Mouse (Mus musculus): ENCODE measurements around the gene Txlna.
A peak's percentile ranks its signal among the peaks of the same experiment; 100 is the strongest.

Txlna gene

DNA sequence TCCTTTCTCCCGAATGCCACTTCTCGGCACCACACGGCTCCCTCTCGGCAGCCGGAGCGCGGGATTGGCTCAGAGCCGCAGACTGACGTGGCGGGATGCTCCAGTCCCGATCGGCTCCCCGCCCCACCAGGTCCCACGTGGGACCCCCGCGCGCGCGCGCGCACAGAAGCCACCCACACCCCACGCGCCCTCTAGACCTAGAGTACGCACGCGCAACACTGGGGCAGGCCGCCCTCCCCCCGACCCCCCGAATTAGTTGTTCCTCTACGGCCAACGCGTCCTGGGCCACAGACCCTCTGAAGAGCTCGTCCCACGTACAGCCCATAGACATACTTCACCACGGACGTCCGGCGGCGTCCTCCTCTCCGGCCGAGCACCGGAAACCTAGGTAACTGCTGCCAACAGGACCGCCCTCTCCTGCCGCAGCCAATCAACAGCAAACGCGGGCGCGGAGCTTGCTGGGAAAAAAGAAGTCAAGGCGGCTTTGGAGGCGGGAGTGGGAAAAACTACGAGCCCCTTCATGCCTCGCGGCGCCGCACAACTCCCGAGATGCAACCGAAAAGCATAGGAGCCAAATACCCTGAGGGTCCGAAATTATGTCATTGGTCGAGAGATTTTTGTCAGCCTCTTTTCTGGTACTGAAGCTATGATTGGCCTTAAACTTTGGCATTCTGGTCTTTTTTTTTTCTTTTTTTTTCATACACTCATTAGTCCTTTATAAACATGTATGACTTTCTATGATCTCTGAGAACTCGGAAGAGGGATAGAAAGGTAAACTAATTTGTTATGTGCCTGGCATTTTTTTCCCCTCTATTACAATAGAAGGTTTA is at the start of gene Txlna:
Gene Txlna, minus strand, starts transcription at position 428 of the 830 bp plus-strand sequence.
- peak; percentile 95 to 96 for DNase-seq (ENCODE audit: low spot score in 2 of 2)

DNA sequence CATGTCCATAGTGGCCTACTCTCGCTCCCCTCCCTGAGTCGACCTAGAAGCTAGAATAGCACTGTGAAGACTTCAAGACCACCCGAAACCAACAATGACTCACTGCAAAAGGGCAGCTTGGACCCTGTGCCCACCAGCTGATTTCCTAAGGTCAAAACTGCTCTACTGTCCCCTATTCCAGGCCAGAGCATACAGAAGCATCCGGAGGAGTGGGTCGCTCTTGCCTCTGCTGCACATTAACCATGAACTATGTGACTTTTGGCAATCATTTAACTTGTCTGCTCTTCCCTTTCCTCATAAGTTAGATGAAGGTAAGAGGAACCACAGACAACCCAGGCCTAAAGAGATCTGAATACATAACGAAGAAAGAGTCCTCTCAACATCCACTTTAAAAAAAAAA is 43.7 kb upstream of the Txlna start:
- no peak for DNase-seq (ENCODE audit: low spot score in 2 of 2)

DNA sequence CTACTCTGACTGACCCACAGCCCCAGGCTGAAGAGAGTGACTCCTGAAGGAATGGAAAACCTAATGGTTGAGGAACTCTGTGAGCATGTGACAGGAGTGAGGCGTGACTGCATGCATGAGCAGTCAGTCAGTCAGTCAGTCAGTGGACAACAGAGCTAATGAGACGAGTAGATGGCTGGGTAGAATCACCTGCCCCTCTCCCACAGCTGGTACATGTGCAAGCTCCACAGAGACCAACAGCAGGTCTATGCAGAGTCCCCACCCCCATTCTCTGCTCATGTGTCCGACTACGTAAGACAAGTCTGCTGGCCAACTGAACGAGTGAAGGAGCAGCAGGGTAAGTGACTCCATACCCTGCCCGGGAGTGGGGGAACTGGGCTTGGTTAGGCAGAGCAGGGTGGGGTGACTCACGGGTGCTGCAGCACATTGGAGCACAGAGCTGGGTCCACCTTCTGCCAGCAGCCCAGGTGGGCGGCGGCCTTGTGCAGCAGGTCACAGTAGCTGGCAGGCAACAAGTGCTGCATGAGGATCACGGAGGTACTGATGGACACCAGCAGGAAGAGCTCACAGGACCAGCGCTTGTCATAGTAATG is 43.1 kb upstream of the Txlna start:
- no peak for DNase-seq (ENCODE audit: low spot score in 2 of 2)

DNA sequence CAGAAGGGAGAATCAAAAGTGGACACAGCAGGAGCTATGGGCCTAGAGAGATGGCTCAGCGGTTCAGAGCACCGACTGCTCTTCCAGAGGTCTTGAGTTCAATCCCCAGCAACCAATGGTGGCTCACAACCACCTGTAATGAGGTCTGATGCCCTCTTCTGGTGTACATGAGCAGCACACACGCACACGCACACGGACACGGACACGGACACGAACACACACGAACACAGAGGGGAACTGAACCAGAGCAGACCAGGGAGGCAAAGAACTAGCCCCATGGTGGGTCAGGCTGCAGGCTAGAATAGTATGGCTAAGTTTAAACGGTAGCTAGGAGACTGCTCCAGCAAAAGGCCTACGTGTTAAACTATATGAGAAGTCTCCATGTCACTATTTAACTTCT is 41.0 kb upstream of the Txlna start:
- DNase-seq (ENCODE audit: low spot score in 2 of 2) = no peak

DNA sequence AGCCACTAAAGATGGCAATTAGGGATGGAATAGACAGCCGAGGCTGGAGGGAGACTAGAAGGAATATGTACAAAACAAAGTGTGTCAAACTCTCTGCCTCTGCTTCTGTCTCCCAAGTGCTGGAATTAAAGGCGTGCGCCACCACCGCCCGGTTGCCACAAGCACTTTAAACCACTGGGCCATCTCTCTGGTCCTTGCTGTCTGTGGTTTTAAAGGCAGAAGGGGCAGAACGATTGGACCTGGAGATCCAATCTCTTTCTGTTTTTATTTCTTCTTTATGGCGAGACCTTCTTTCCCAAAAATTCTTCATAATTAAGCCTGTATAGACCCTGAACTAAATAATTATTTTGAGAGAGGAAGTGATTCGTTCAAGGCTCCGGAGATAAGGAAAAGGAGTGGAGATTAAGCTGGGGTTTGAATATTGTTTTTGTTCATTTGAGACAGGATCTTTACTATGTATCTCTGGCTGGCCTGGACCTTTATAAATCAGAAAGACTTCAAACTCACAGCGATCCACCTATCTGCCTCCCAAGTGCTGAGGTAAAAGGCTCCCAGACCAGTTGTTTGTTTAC is 32.1 kb upstream of the Txlna start:
- no peak for DNase-seq (ENCODE audit: low spot score in 2 of 2)

DNA sequence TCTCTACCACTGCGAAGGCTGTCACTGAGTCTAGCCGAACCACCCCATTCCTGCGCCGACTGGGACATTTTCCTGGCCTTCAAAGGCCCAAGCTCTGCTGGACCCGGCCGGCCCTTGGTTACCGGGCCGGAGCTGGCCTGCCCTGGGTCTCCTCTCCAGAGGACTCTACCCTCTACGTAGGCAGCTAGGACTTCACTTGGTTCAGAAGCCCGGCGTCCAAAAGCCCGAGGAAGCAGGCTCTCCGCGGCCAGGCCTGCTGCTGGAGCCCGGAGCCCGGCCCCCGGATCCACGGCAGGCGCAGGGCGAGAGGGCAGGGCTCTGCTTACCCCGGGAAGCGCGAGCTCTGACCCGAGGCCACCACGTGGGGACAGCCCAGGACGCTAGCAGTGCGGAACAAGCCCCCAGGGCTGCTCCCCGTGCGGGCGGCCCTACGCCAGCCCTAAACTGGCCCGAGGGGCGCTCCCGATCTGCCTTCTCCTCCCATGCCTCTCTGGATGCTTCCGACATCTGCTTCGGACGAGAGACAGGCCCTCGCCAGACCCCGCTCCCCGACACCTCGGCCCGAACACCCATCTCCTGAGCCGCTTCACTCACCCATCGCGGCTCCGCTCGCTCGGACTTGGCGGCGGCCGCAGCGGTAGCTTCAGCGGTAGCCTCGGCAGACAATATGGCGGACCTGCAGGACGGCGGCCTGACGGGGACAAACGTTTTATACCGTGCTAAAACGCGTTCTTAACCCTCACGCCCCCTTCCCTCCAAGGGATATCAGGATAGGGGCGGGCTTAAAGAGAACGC is 31.4 kb upstream of the Txlna start, which contains the start of gene Kpna6:
Gene Kpna6, minus strand, starts transcription at position 685 of the 795 bp plus-strand sequence.
- DNase-seq (ENCODE audit: low spot score in 2 of 2) = peak; percentile 81 to 88

DNA sequence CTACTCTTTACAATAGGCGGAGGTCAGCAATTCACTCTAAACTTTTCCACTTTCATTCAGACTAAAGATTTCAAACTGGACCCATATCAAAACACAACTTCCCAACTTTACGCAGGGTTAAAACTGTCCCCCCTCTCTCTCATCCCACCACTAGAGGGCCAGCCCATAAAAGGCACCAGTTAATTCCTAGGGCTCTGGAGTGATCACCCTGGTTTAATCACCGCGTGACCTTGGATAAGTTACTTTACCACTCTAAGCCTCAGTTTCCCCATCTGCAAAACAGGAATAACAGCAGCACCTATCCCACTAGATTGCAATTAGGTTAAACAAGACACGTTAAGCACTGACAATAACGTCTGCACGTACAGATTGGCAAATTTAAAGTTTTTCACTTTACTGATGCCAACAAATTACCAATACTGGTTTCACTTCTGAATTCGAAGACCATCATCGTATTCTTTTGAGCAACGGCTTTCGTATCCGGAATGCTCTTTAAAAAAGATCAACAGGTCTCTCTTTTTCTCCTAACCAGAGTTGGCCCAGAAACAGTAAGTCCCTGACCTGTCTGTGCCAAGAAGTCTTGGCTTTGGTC is 30.7 kb upstream of the Txlna start:
- peak in 1 of 2 experiments; percentile 34 for DNase-seq (ENCODE audit: low spot score in 2 of 2)

DNA sequence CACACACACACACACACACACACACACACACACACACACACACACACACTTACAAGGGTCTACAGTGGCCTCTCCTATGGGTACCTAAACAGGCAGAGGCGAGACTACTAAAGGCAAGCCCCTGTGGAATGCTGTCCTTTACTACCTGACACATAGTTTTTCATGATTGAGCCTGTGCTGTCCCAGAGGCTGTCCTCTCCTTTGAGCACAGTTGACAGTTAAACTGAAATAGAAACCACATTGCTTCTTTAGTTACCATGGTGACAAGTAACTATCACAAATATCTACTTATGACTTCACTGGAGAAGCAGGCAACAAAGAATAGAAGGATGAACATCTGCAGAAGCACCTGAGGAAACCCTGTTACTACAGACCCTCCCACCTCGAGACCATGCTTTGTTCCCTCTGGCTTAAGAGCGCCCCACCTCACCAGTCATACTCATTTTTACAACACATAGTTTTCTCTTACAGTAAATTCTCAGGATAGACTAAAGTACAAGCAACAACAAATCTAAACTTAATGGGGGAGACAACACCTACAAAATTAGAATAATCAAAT is 21.5 kb upstream of the Txlna start:
- DNase-seq (ENCODE audit: low spot score in 2 of 2) = no peak

DNA sequence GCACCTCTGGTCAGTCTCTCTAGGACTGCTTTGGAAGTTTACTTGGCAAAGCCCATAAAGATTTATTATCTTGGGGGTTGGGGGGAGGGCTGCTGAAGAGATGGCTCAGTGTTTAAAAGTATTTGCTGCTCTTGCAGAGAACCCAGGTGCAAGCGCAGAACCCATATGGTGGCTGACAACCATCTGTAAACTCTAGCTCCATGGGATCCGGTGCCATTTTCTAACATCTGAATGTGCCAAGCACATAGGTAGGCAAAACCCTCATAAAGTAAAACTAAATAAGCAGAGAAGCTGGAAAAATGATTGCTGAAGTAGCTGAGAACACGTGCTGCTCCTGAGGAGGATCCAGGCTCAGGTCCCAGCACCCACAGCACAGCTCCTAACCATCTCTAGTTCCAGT is 20.7 kb upstream of the Txlna start:
- DNase-seq (ENCODE audit: low spot score in 2 of 2) = no peak

DNA sequence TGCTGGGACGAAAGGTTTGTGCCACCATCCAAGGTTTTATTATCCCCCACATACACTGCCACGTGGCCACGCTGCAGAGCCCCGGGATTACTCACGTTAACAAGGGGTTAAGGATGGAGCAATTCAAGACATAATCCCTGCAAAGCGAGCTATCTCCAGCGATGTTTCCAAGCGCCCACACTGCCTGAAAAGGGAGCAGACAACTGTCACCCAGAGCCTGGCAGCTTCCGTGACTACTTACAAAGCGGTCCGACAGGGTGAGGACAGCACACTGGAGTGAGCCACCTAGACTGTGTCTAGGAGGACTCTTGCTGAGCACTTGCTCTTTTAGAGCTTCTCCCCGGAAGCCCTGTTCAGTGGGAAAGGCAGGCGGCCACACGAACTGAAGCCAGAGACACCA is 13.9 kb upstream of the Txlna start:
- no peak for DNase-seq (ENCODE audit: low spot score in 2 of 2)

DNA sequence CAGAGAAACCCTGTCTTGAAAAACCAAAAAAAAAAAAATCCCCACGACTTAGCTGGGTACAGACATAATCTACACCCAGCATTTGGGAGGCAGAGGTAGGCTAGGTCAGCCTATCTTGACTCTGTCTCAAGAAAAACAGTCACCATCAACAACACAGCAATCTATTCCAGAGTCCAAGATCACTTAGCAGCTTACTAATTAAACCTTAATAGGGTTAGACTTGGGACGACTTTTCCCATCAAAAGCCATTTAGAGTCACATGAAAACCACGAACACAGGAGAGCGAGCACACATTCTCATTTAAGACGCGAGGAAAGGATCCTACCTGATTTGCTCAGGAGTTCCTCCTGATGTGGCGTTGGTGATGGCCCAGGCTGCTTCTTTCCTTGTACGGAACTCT is 9.5 kb upstream of the Txlna start:
- DNase-seq (ENCODE audit: low spot score in 2 of 2) = no peak

DNA sequence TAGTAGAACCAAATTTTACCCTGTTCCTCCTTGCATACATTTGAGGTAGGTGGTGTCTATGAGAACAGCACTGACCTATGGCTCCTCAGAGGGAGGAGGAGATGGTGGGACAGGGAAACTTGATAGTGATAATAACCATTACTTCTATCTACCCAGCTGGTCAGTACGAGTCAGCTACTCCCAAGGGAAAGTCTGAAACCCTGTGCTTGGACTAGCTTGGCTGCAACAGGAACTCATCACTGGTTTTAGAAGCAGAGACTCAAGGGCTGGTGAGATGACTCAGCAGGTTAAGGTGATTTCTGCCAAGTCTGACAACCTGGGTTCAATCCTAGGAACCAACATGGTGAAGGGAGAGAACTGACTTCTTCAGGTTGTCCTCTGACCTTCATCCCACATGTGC is 7.8 kb upstream of the Txlna start:
- no peak for DNase-seq (ENCODE audit: low spot score in 2 of 2)

DNA sequence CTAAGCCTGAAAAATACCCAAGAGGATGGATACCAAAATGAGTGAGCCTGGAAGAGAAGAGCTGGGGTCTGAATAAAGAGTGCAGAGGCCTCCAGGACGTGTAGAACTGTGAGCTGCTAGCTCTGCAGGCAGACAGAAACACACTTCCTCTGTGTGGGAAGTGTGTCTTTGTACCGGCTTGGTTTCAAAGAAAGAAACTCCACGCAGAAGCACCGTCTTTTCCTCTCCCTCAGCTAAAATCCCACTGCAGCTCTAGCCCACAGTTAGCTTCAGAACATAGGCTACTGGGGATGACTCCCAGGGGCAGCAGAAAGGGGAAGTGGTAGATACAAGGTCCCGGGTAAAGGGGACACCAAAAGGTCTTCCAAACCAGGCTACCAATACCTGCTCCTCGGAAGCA is 4.3 kb upstream of the Txlna start:
- DNase-seq (ENCODE audit: low spot score in 2 of 2) = no peak

DNA sequence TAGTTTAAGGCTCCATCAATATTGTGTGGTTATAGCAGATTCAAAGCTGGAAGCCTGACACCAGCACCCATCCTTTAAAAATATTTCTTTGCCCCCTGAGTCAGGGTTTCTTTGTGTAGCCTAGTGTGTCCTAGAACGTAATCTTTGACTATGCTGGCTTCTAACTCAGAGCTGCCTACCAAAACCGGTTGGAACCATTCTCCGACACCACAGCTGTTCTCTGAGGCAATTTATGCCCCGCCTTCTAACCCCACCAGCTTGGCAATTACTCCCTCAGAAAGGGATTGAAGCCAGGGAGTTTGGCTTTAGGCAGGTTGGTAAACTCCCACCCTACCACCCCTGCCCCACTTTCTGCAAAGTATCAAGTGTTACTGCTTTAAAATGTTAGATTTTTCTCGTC is 891 bp upstream of the Txlna start:
- no peak for DNase-seq (ENCODE audit: low spot score in 2 of 2)

DNA sequence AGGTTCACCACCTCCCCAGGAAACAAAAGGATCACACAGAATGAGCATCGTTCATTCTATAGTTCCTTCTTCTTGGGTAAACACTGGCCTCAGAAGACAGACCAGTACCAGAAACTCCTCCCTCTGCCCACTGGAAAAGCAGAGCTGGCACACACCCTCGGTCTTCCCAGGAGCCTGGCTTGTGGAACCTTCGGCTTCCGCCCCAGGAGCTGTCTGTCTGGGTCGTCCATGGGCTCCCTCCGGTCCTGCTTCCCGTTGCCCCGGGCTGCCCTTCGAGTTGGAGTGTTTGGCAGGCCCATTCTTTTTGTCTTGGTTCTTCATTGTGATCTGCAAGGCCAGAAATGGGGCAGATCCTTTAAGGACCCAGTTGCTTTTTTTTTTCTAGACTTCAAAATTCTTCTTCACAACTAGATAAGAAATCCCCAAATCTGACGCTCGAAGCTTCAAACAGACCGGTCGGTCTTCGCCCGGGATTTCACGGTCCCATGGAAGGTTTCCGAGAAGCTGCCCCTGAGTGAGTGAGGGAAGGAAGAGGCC is 696 bp downstream of the Txlna start:
- no peak for DNase-seq (ENCODE audit: low spot score in 2 of 2)

DNA sequence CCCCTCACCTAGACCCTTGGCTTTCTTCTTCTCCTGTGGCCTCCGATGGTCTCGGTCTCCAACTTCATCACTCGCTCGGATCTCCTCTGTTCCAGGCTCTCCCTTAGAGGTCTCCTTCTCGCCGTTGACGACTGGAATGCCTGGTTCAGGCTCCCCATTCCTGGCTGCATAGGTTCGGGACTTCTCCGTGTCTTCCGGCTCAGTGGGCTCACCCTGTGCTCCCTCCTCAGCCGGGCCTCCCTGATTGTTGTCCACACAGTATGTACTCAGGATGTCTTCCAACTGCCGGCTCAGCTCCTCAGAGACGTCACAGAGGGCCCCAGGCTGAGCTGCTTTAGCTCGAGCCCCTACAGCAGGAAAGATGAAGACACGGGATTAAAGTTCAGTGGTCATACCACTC is 1.6 kb downstream of the Txlna start:
- DNase-seq (ENCODE audit: low spot score in 2 of 2) = no peak

DNA sequence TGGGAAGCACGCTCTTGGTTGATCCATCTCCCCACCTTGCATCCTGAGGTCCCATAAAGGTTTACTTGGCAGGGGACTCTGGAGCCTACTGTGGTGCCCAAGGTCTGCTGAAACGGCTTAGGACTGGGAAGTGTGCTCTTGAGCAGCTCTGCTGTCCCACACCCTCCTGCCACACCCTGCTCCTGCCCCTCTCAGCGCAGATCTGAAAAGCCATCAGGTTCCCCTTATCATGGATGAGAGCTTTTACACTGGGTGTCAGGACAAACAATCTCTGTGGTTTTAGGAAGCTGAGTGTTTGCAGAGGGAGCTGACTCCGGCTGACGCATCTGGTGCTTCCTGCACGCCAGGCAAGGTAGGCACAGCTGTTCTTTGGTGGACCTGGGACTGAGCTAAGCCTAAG is 7.0 kb downstream of the Txlna start:
- no peak for DNase-seq (ENCODE audit: low spot score in 2 of 2)

DNA sequence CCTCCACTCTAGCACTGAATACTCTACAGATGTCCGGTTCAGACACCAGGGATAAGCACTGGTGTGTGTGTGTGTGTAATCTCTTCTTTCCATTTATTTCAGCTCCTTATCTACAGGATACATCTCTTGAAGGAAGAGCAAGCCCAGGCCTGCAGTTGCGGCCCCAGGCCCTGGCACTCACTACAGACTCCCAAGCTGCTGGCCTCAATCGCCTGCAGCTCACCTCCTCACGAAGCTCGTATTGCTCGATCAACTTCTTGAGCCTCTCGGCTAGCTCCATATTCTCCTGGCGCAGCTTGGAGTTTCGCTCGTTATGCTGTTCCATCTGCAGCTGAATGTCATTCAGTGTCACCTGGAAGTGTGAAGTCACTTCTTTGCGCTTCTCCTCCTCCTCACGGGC is 9.0 kb downstream of the Txlna start:
- no peak for DNase-seq (ENCODE audit: low spot score in 2 of 2)

DNA sequence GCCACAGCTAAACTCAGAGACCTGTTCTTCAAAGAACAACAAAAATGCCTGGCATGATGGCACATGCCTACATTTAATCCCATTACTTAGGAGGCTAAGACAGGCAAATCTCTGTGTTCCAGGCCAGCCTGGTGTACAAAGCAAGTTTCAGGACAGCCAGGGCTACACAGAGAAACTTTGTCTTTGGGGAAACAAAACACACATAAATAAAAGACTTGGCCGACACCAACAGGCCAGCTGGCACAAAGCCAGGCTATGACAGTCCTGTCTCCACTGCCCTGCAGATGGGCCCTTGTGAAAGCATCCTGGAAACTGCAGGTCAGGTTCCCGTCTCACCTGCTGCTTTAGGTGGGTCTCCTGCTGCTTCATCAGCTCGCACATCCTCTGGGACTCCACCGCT is 9.9 kb downstream of the Txlna start:
- no peak for DNase-seq (ENCODE audit: low spot score in 2 of 2)

DNA sequence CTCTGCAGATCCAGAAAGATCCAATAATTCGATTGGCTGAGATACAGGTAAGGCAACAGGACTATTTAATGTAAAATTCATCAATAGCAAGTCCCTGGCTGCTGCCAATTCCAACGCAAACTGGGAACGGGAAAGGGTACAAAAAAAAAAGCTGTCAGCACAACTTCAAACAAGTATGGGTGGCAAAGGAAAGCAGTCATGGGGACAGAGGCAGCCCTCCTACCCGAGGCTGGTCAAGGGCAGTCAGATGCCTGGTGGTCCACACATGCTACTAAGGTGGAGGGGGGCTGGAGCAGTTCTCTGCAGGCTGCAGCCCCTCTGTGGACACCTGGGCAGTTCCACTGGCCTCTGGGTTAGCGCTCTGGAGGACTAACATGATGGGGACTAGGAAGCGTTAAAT is 14.8 kb downstream of the Txlna start:
- DNase-seq (ENCODE audit: low spot score in 2 of 2) = no peak

DNA sequence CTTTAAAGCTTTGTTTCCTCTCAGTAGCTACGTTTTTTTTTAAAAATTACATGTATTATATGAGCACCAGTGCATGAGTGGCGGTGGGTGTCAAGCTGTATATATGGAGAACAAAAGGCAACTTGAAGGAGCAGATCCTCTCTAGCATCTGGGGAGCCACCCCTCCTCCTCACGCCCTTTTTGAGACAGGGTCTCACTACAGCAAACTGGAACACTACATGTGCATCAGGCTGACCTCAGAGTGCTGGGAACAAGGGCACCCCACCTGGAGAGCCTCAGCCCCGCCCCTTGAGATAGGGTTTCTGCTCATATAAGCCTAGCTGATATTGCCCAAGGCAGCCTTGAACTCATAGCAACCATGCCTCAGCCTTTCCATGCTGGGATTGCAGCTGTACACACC is 15.4 kb downstream of the Txlna start:
- no peak for DNase-seq (ENCODE audit: low spot score in 2 of 2)
